Mouse (Mus musculus) olfactory bulb, adult 2 months (tissue): Measurements from ENCODE around the gene Polh. TPM values are rescaled to one million over a fixed set of nuclear protein-coding genes. Genes with fewer than 3 reads are reported as not detected.

Experiments
- H3K27ac ChIP-seq: fragments of 200-500 bp; 2 replicates; pipeline ENCODE4 v1.5.1; 2012; ENCODE audit warnings: low read depth, low read length; ENCODE audit not compliant: insufficient read depth
- H3K4me1 ChIP-seq: fragments of 200-500 bp; 2 replicates; pipeline ENCODE4 v1.6.1; 2012; ENCODE audit warnings: low read length; ENCODE audit not compliant: control insufficient read depth, insufficient read depth
- H3K4me3 ChIP-seq: fragments of 200-500 bp; 2 replicates; pipeline ENCODE4 v1.5.1; 2012; ENCODE audit warnings: mild to moderate bottlenecking, low read depth, low read length, moderate library complexity; ENCODE audit not compliant: insufficient read depth
- CTCF ChIP-seq: fragments of 200-500 bp; IDR thresholded peaks from 2 replicates; pipeline ENCODE4 v1.5.1; 2012; ENCODE audit warnings: low read depth, mild to moderate bottlenecking, low read length, moderate library complexity; ENCODE audit not compliant: insufficient read depth
- POLR2A ChIP-seq: fragments of 200-500 bp; IDR thresholded peaks from 2 replicates; pipeline ENCODE4 v1.6.1; 2012; ENCODE audit warnings: mild to moderate bottlenecking, low read depth, low read length, moderate library complexity; ENCODE audit not compliant: insufficient read depth
- WGBS: fragments of 180-500 bp; shearing (Covaris S2); methylation state at CpG from one replicate; pipeline ENCODE4 v1.1.7; 2018; 5-methylcytosine and 5-hydroxymethylcytosine counted together
- polyA plus RNA-seq: library from polyadenylated mRNA; stranded (reverse); fragments of >200 nt; gene quantifications from 2 replicates; pipeline ENCODE4 v1.2.4, GENCODE M21; 2012; ENCODE audit warnings: low replicate concordance; ENCODE audit not compliant: missing spikeins, insufficient read depth, insufficient read length

The Polh gene
- not detected in 2 replicates for polyA plus RNA-seq

DNA sequence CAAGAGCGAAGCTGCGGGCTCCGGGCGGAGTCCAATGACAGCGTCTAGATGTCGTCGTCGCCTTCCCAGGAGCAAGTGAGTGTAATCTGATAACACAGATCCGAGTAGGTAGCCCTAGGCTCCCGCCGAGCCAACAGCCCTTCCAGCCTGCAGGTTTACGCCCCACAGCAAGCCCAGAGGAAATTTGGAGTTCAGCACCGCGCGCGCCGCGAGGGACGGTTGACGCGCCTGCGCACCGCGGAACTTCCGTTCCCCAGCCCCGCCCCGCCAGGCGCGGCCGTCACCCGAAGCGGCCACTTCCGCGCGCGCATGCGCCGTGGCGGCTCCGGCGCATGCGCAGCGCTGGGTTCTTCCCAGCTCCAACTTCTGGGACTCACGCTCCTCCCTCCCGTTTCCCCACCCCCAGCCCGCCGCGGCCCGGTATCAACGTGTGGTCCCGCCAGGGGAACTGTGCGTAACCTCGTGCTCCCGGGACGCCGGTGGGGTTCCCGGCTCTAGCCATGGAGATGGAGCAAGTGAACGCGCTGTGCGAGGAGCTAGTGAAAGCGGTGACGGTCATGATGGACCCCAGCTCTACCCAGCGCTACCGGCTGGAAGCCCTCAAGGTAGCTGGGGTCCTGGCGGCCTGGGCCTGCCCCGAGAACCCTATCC lies at the start of gene Polh, which contains the start of gene Xpo5:
TSS of gene Polh (minus strand) at position 225 of the 651 bp plus-strand sequence.
TSS of gene Xpo5 (plus strand) at position 362 of the 651 bp plus-strand sequence.
- Histone ChIP-seq H3K4me1 (peaks cover 4% of the 10 kb centered on the region; the same call in 1 of the 2 replicates), H3K27ac (no peak within 1 kb of the TSS), H3K4me3 (peak within 1 kb of the TSS; percentile 80)
- peak; percentile 72; the same call in 1 of the 2 replicates for TF ChIP-seq POLR2A
- TF ChIP-seq CTCF, result no peak
- WGBS, result under 1% methylated on average over 66 of the region's 66 CpGs

DNA sequence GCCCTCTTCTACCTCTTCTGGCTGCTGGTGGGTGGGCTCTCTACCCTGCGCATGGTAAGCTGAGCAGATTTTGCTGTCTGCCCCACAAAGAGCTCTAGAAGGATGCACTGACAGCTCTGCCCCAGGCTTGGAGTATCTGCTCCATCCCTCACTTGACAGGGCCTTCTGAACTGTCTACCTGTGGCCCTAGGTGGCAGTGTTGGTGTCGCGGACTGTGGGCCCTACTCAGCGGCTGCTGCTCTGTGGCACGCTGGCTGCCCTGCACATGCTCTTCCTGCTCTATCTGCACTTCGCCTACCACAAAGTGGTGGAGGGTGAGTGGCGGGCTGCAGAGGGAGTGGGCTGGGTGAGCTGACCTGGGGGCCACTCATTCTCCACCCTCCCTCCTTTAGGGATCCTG lies 48.7 kb upstream of the Polh start:
- Histone ChIP-seq H3K4me1 (peaks cover 29% of the 10 kb centered on the region), H3K4me3 (no peak overlapping the region), H3K27ac (no peak overlapping the region)
- no peak for TF ChIP-seq POLR2A
- no peak for TF ChIP-seq CTCF
- 80% methylated on average over 7 of the region's 7 CpGs for WGBS

DNA sequence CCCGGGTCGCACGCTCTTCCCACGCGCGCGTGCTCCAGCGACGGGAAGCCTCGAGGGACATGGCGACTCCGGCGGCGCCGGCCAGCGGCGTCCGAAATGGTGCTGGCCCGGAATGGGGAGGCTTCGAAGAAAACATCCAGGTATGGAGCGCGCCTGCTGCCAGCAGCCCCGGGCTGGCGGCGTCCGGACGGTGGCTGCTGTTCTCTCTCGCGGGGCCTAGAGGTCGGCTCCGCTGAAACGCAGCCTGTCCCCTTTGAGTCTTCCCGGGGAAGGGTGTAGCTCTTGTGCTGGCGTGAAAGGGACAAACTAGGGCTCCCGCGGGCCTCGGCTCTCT lies 45.7 kb upstream of the Polh start:
- Histone ChIP-seq H3K4me3 (peak overlapping the region; percentile 85), H3K4me1 (peaks cover 13% of the 10 kb centered on the region), H3K27ac (peak overlapping the region; percentile 66)
- WGBS, result under 1% methylated on average over 37 of the region's 37 CpGs
- no peak for TF ChIP-seq CTCF
- TF ChIP-seq POLR2A, result no peak

DNA sequence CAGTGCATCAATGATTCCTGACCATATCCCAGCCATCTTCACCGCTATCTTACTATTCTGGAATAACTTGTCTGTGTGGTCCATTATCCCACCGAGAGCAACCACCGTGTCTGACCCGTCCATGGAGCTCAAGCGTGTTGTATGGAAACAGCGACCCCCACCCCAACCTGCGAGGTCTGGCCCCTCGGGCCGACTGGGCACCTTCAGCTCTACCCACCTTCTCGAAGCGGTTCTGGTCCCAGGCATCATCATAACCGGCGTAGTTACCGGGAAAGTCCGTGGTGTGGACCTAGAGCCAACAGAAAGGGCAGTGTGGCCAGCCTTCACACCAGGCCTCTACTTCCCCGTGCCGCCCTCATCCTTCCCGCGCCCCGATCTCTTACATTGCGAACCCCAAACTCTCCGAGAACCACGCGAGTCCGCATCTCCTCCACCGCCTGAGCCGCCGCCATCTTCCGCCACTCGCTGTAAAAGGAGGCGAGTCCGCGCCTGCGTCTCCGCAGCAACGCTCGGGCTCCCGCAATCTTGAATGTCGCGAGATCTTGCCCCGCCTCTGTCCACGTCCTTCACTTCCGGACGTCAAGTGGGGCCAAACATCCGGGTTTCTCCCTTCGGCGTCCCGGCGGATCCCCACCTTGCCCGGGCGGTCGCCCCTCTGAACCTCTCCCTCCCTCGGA lies 45.2 kb upstream of the Polh start, which contains the start of the genes Polr1c and Yipf3:
TSS of gene Polr1c (minus strand) at position 543 of the 677 bp plus-strand sequence.
TSS of gene Yipf3 (plus strand) at position 569 of the 677 bp plus-strand sequence.
- peak within 1 kb of the TSS; percentile 85 for H3K4me3 ChIP-seq
- under 1% methylated on average over 53 of the region's 53 CpGs for WGBS
- peaks cover 12% of the 10 kb centered on the region for H3K4me1 ChIP-seq
- TF ChIP-seq POLR2A (peak; percentile 80), CTCF (no peak)
- peak within 1 kb of the TSS; percentile 66 for H3K27ac ChIP-seq

DNA sequence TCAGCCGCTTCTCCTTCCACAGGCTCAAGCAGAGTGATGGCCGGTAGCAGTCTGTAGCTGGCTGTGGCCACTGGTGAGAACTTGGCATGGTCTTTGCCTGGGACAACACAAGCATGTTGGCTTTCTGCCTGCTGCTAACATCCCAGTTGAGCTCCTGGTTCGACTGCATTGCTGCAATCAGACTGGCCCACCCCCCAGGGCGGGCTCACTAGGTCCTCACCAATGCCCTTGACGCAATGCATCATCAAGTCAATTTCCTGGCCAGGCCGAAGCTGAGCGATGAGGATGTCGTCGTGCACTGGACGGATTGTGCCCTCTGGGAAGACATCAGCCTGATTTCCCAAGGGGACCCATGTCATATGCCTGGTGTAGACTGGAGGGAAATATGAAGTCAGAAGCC lies 42.1 kb upstream of the Polh start:
- 69% methylated on average over 10 of the region's 10 CpGs for WGBS
- no peak overlapping the region for H3K27ac ChIP-seq
- TF ChIP-seq CTCF, result no peak

DNA sequence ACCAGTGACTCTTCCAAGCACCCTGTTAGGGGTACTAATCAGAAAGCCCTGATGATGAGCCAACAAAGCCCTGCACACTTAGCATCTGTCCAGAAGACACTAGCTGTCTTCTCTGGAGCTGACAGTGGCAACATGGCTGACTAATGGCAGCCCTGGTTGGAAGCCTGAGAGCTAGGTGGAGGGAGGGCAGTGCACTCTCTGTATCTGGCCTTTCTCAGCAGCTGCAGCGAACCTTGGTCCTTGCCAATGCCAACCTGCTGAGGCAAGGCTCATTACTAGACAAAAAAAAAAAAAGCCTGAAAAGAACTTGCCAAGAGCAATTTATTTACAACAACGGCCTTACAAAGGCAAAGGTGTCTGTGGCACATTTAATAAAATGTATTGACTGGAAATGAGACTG lies 41.2 kb upstream of the Polh start:
- peaks cover 4% of the 10 kb centered on the region for H3K4me1 ChIP-seq
- H3K4me3 ChIP-seq, result no peak overlapping the region
- H3K27ac ChIP-seq, result no peak overlapping the region
- WGBS, result 28% methylated on average over 2 of the region's 2 CpGs
- TF ChIP-seq POLR2A (no peak), CTCF (no peak)

More for the DNA sequence above, 42.1 kb upstream of the Polh start:
- no peak overlapping the region for H3K4me3 ChIP-seq
- H3K4me1 ChIP-seq, result peaks cover 12% of the 10 kb centered on the region

DNA sequence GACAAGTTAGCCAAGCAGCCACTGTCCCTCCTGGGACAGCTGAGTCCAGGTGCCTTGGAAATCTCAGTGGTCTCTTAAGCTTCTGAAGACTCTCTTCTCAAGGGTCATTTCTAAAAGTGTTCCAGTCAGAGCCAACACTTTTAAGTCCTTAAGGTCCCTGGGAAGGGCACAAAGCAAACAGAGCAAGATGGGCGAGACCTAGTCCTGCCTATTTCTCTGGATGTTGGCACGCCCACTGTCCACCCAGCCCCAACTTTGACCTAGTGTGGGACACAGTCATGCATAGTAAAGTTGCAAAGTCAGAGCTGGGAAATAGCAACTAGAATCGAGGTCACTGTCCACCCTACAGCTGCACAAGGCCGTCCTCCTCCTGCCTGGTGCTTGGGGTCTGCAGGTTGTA lies 40.5 kb upstream of the Polh start:
- Histone ChIP-seq H3K27ac (no peak overlapping the region), H3K4me1 (peaks cover 3% of the 10 kb centered on the region), H3K4me3 (no peak overlapping the region)
- WGBS, result 84% methylated on average over 4 of the region's 4 CpGs
- TF ChIP-seq POLR2A, result no peak
- no peak for TF ChIP-seq CTCF

DNA sequence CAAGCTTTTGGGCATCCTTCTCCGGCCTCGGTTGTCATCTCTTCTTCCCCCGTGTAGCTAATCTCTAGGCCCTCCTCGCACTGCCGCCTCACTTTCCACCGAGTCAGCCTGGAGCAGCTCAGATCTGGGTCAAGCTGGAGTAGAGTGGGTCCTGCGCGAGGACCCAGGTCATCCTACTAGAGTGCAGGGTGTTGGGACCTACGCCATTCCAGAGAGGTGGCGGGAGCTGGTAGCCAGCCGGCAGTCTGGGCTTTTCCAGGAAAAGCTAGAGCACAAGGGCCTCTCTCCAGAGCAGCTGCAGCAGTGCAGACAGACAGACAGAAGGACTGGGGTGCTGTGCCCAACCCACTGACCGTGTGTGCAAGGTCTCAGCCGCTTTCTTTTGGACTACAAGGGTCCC lies 39.8 kb upstream of the Polh start:
- whole genome bisulfite sequencing, result 83% methylated on average over 13 of the region's 13 CpGs

DNA sequence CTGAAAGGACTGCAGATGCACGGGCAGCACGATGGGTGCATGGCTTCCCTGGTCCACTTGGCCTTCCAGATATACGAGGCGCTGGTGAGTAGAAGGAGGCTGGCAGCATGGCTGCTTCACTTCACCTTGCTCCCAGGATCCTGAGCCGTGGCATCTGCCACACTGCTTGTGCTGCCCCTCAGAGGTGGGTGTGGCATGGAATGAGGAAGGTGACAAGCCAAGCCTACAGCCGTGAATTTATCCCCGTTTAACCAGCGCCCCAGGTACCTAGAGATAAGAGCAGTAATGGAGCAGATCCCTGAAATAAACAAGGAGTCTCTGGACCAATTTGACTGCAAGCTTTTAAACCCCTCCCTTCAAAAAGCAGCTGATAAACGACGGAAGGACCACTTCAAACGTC lies 39.0 kb upstream of the Polh start:
- 78% methylated on average over 11 of the region's 11 CpGs for WGBS
- no peak overlapping the region for H3K4me3 ChIP-seq
- no peak overlapping the region for H3K27ac ChIP-seq
- H3K4me1 ChIP-seq, result no peaks in the 10 kb centered on the region
- TF ChIP-seq CTCF, result no peak
- TF ChIP-seq POLR2A, result no peak

More for the DNA sequence above, 39.8 kb upstream of the Polh start:
- H3K4me3 ChIP-seq, result no peak overlapping the region
- TF ChIP-seq CTCF, result no peak
- no peak for TF ChIP-seq POLR2A
- peaks cover 3% of the 10 kb centered on the region for H3K4me1 ChIP-seq
- no peak overlapping the region for H3K27ac ChIP-seq
